Mouse (Mus musculus) embryo, embryonic 10 days (tissue): ENCODE results near the gene Tmco4.
"Not testable (repeated sequence)": the region's sequence is repeated elsewhere in the genome, so short reads cannot be mapped to it uniquely, and the experiment has no call there.

Source experiments
- DNase-seq: peaks from one replicate; pipeline ENCODE4 v3.0.0-alpha.2; 2015; ENCODE audit warnings: low spot score

Tmco4 gene

GRCm38 (mm10) chr4:138973719-138974115, 1.0 kb downstream of the Tmco4 start:
- no peak for DNase-seq

GRCm38 (mm10) chr4:138974540-138974939, 1.9 kb downstream of the Tmco4 start:
- DNase-seq: not testable (repeated sequence)

- no peak for DNase-seq
Observed at GRCm38 (mm10) chr4:138975194-138975593, 2.5 kb downstream of the Tmco4 start.

GRCm38 (mm10) chr4:138976046-138976445, 3.4 kb downstream of the Tmco4 start:
- no peak for DNase-seq

GRCm38 (mm10) chr4:138980021-138980420, 7.3 kb downstream of the Tmco4 start:
- no peak for DNase-seq

- peak; percentile 65 for DNase-seq
Observed at GRCm38 (mm10) chr4:138980771-138981420, 8.2 kb downstream of the Tmco4 start.

GRCm38 (mm10) chr4:138983422-138983821, 10.7 kb downstream of the Tmco4 start:
- DNase-seq: no peak

- DNase-seq: no peak
Observed at GRCm38 (mm10) chr4:138984744-138985143, 12.1 kb downstream of the Tmco4 start.

GRCm38 (mm10) chr4:138986280-138986679, 13.6 kb downstream of the Tmco4 start:
- peak; percentile 30 for DNase-seq

- DNase-seq: no peak
Observed at GRCm38 (mm10) chr4:138994389-138994788, 21.7 kb downstream of the Tmco4 start.

- no peak for DNase-seq
Observed at GRCm38 (mm10) chr4:138996410-138996809, 23.7 kb downstream of the Tmco4 start.

- DNase-seq: no peak
Observed at GRCm38 (mm10) chr4:138997121-138997520, 24.4 kb downstream of the Tmco4 start.

GRCm38 (mm10) chr4:138998611-138999010, 25.9 kb downstream of the Tmco4 start:
- DNase-seq: no peak

- DNase-seq: no peak
Observed at GRCm38 (mm10) chr4:139001026-139001425, 28.3 kb downstream of the Tmco4 start.

- DNase-seq: peak; percentile 30
Observed at GRCm38 (mm10) chr4:139001433-139001832, 28.7 kb downstream of the Tmco4 start.

GRCm38 (mm10) chr4:139004067-139004466, 31.4 kb downstream of the Tmco4 start:
- DNase-seq: no peak

- DNase-seq: no peak
Observed at GRCm38 (mm10) chr4:139005214-139005613, 32.5 kb downstream of the Tmco4 start.

- DNase-seq: no peak
Observed at GRCm38 (mm10) chr4:139007353-139007752, 34.7 kb downstream of the Tmco4 start.

- DNase-seq: no peak
Observed at GRCm38 (mm10) chr4:139007981-139008536, 35.4 kb downstream of the Tmco4 start.

- DNase-seq: no peak
Observed at GRCm38 (mm10) chr4:139011201-139011702, 38.6 kb downstream of the Tmco4 start.

GRCm38 (mm10) chr4:139013281-139013680, 40.6 kb downstream of the Tmco4 start:
- DNase-seq: no peak

GRCm38 (mm10) chr4:139014793-139015192, 42.1 kb downstream of the Tmco4 start:
- no peak for DNase-seq

- no peak for DNase-seq
Observed at GRCm38 (mm10) chr4:139018388-139018787, 45.7 kb downstream of the Tmco4 start.

GRCm38 (mm10) chr4:139018976-139019375, 46.3 kb downstream of the Tmco4 start:
- no peak for DNase-seq
